Mouse (Mus musculus) MEL (cell line): Measurements from ENCODE around the gene Dpf2. TPM values are rescaled to one million over a fixed set of nuclear protein-coding genes. Genes with fewer than 3 reads are reported as not detected.

Source experiments
- DNase-seq: peaks from one replicate; pipeline ENCODE4 v3.0.0; 2011; ENCODE audit warnings: low read depth, low spot score
- H3K27ac ChIP-seq: 2 replicates; pipeline ENCODE4 v1.5.1; 2012; ENCODE audit warnings: low read depth, mild to moderate bottlenecking, control low read depth, low read length, moderate library complexity; ENCODE audit not compliant: control insufficient read depth
- H3K27me3 ChIP-seq, 2 experiments: fragments of 150-350 bp in 1 of 2; sonication (generic) in 1 of 2; 2 replicates each; pipeline ENCODE4 v1.6.1; 2012; ENCODE audit warnings: low read length in 2 of 2, mild to moderate bottlenecking in 2 of 2, improper control_type of control experiment in 1 of 2, moderate library complexity in 1 of 2; ENCODE audit not compliant: insufficient read depth in 2 of 2, control insufficient read depth in 1 of 2
- H3K36me3 ChIP-seq, 2 experiments: 2 replicates each; pipeline ENCODE4 v1.6.1; 2012 to 2014; ENCODE audit warnings: low read length in 2 of 2, improper control_type of control experiment in 1 of 2, inconsistent platforms in 1 of 2, mild to moderate bottlenecking in 1 of 2; ENCODE audit not compliant: insufficient read depth in 2 of 2, control insufficient read depth in 1 of 2
- H3K4me1 ChIP-seq, 2 experiments: fragments of 150-350 bp in 1 of 2; sonication (generic) in 1 of 2; 2 replicates each; pipeline ENCODE4 v1.6.1; 2012; ENCODE audit warnings: low read length in 2 of 2, improper control_type of control experiment in 1 of 2, mild to moderate bottlenecking in 1 of 2; ENCODE audit not compliant: insufficient read depth in 2 of 2, control insufficient read depth in 1 of 2
- H3K4me3 ChIP-seq, 2 experiments: fragments of 150-350 bp in 1 of 2; sonication (generic) in 1 of 2; 2 replicates each; pipeline ENCODE4 v1.5.1; 2012; ENCODE audit warnings: low read depth in 2 of 2, low read length in 2 of 2, mild to moderate bottlenecking in 2 of 2, moderate library complexity in 2 of 2, control low read depth in 1 of 2, improper control_type of control experiment in 1 of 2; ENCODE audit not compliant: control insufficient read depth in 1 of 2, insufficient read depth in 1 of 2
- H3K79me2 ChIP-seq: 2 replicates; pipeline ENCODE4 v1.6.1; 2012; ENCODE audit warnings: mild to moderate bottlenecking, low read length, moderate library complexity; ENCODE audit not compliant: control insufficient read depth, poor library complexity, insufficient read depth
- H3K9ac ChIP-seq: 2 replicates; pipeline ENCODE4 v1.6.1; 2012; ENCODE audit warnings: low read depth, mild to moderate bottlenecking, control low read depth, low read length, moderate library complexity; ENCODE audit not compliant: control insufficient read depth, poor library complexity, severe bottlenecking
- H3K9me3 ChIP-seq: fragments of 150-350 bp; sonication (generic); replicated peaks from 2 replicates; pipeline ENCODE4 v1.6.1; 2012; ENCODE audit warnings: mild to moderate bottlenecking, low read length, improper control_type of control experiment, moderate library complexity; ENCODE audit not compliant: insufficient read depth
- CHD1 ChIP-seq: IDR thresholded peaks from 2 replicates; pipeline ENCODE4 v1.6.1; 2012; ENCODE audit warnings: low read depth, mild to moderate bottlenecking, inconsistent platforms, low read length, improper control_type of control experiment
- CHD2 ChIP-seq: IDR thresholded peaks from 2 replicates; pipeline ENCODE4 v1.6.1; 2011; ENCODE audit warnings: low read length, improper control_type of control experiment
- CTCF ChIP-seq, 3 experiments: IDR thresholded peaks in 2 of 3; conservative IDR thresholded peaks in 1 of 3; 2 replicates each; pipeline ENCODE4 v1.5.1; 2011 to 2012; ENCODE audit warnings: low read length in 3 of 3, low read depth in 2 of 3, mild to moderate bottlenecking in 2 of 3, improper control_type of control experiment in 1 of 3, inconsistent platforms in 1 of 3, mixed read lengths in 1 of 3, moderate library complexity in 1 of 3; ENCODE audit not compliant: control insufficient read depth in 1 of 3, insufficient read depth in 1 of 3, poor library complexity in 1 of 3, severe bottlenecking in 1 of 3
- ELF1 ChIP-seq: IDR thresholded peaks from 2 replicates; pipeline ENCODE4 v1.6.1; 2014; ENCODE audit warnings: low read depth, mild to moderate bottlenecking, inconsistent platforms, low read length, improper control_type of control experiment, moderate library complexity
- EP300 ChIP-seq, 2 experiments: IDR thresholded peaks; 2 replicates each; pipeline ENCODE4 v1.6.1; 2011; ENCODE audit warnings: improper control_type of control experiment in 2 of 2, low read length in 2 of 2, low read depth in 1 of 2, mild to moderate bottlenecking in 1 of 2
- ETS1 ChIP-seq: IDR thresholded peaks from 2 replicates; pipeline ENCODE4 v1.6.1; 2012; ENCODE audit warnings: low read depth, mild to moderate bottlenecking, inconsistent platforms, low read length, improper control_type of control experiment, moderate library complexity
- GATA1 ChIP-seq: IDR thresholded peaks from 2 replicates; pipeline ENCODE4 v1.6.1; 2011; ENCODE audit warnings: low read depth, low read length, improper control_type of control experiment
- HCFC1 ChIP-seq: IDR thresholded peaks from 2 replicates; pipeline ENCODE4 v1.6.1; 2012; ENCODE audit warnings: low read depth, mild to moderate bottlenecking, inconsistent platforms, low read length, improper control_type of control experiment, moderate library complexity
- KAT2A ChIP-seq: conservative IDR thresholded peaks from 2 replicates; pipeline ENCODE4 v1.6.1; 2012; ENCODE audit warnings: low read depth, low read length, improper control_type of control experiment, inconsistent platforms
- MAFK ChIP-seq: IDR thresholded peaks from 2 replicates; pipeline ENCODE4 v1.6.1; 2011; ENCODE audit warnings: low read depth, mild to moderate bottlenecking, low read length, improper control_type of control experiment, borderline replicate concordance
- MAX ChIP-seq: IDR thresholded peaks from 2 replicates; pipeline ENCODE4 v1.6.1; 2011; ENCODE audit warnings: low read length, improper control_type of control experiment
- MAZ ChIP-seq: IDR thresholded peaks from 2 replicates; pipeline ENCODE4 v1.6.1; 2012; ENCODE audit warnings: low read depth, mild to moderate bottlenecking, inconsistent platforms, low read length, improper control_type of control experiment
- MEF2A ChIP-seq: IDR thresholded peaks from 2 replicates; pipeline ENCODE4 v1.6.1; 2014; ENCODE audit warnings: low read depth, mild to moderate bottlenecking, inconsistent platforms, low read length, improper control_type of control experiment; ENCODE audit not compliant: poor library complexity, insufficient replicate concordance, severe bottlenecking; ENCODE audit errors: extremely low read depth
- NELFE ChIP-seq: IDR thresholded peaks from 2 replicates; pipeline ENCODE4 v1.6.1; 2011; ENCODE audit warnings: low read depth, low read length, improper control_type of control experiment
- POLR2A ChIP-seq, 2 experiments: IDR thresholded peaks; 2 replicates each; pipeline ENCODE4 v1.6.1; 2011 to 2012; ENCODE audit warnings: low read length in 2 of 2, mild to moderate bottlenecking in 2 of 2, control low read depth in 1 of 2, improper control_type of control experiment in 1 of 2, low read depth in 1 of 2, moderate library complexity in 1 of 2; ENCODE audit not compliant: control insufficient read depth in 1 of 2, insufficient read depth in 1 of 2, poor library complexity in 1 of 2
- POLR2AphosphoS2 ChIP-seq: IDR thresholded peaks from 2 replicates; pipeline ENCODE4 v1.6.1; 2011; ENCODE audit warnings: low read length, improper control_type of control experiment
- POLR2AphosphoS5 ChIP-seq: IDR thresholded peaks from 2 replicates; pipeline ENCODE4 v1.6.1; 2012; ENCODE audit warnings: low read depth, borderline replicate concordance, mild to moderate bottlenecking, inconsistent platforms, low read length, moderate library complexity, mixed read lengths
- RCOR1 ChIP-seq: IDR thresholded peaks from 2 replicates; pipeline ENCODE4 v1.6.1; 2012; ENCODE audit warnings: low read depth, mild to moderate bottlenecking, inconsistent platforms, low read length, improper control_type of control experiment
- SIN3A ChIP-seq: IDR thresholded peaks from 2 replicates; pipeline ENCODE4 v1.6.1; 2012; ENCODE audit warnings: low read length, improper control_type of control experiment, inconsistent platforms
- SMC3 ChIP-seq: IDR thresholded peaks from 2 replicates; pipeline ENCODE4 v1.6.1; 2011; ENCODE audit warnings: low read depth, low read length, improper control_type of control experiment
- TCF12 ChIP-seq: IDR thresholded peaks from 2 replicates; pipeline ENCODE4 v1.6.1; 2014; ENCODE audit warnings: low read depth, mild to moderate bottlenecking, inconsistent platforms, low read length, improper control_type of control experiment, moderate library complexity
- USF1 ChIP-seq: IDR thresholded peaks from 2 replicates; pipeline ENCODE4 v1.6.1; 2014; ENCODE audit warnings: low read depth, mild to moderate bottlenecking, inconsistent platforms, low read length, improper control_type of control experiment, moderate library complexity
- USF2 ChIP-seq, 2 experiments: IDR thresholded peaks; 2 replicates each; pipeline ENCODE4 v1.6.1; 2011 to 2012; ENCODE audit warnings: improper control_type of control experiment in 2 of 2, low read length in 2 of 2, borderline replicate concordance in 1 of 2, inconsistent platforms in 1 of 2, low read depth in 1 of 2, mild to moderate bottlenecking in 1 of 2; ENCODE audit not compliant: insufficient read depth in 1 of 2
- ZC3H11A ChIP-seq: IDR thresholded peaks from 2 replicates; pipeline ENCODE4 v1.6.1; 2012; ENCODE audit warnings: low read depth, mild to moderate bottlenecking, inconsistent platforms, low read length, improper control_type of control experiment
- ZKSCAN1 ChIP-seq: IDR thresholded peaks from 2 replicates; pipeline ENCODE4 v1.6.1; 2012; ENCODE audit warnings: low read depth, mild to moderate bottlenecking, inconsistent platforms, low read length, improper control_type of control experiment, moderate library complexity
- ZMIZ1 ChIP-seq: IDR thresholded peaks from 2 replicates; pipeline ENCODE4 v1.6.1; 2012; ENCODE audit warnings: low read depth, mild to moderate bottlenecking, inconsistent platforms, low read length, improper control_type of control experiment, moderate library complexity
- ZNF384 ChIP-seq: IDR thresholded peaks from 2 replicates; pipeline ENCODE4 v1.6.1; 2012; ENCODE audit warnings: low read depth, mild to moderate bottlenecking, inconsistent platforms, low read length, improper control_type of control experiment
- polyA plus RNA-seq, 2 experiments: library from polyadenylated mRNA; stranded (reverse) in 1 of 2; unstranded in 1 of 2; fragments of >175 nt in 1 of 2; fragments of >200 nt in 1 of 2; gene quantifications; 2 replicates each; pipeline versions ENCODE4 v1.2.1 to v1.2.4; 2012; ENCODE audit warnings: low replicate concordance in 2 of 2, low read depth in 1 of 2; ENCODE audit not compliant: insufficient read length in 2 of 2, insufficient read depth in 1 of 2, missing spikeins in 1 of 2
- total RNA-seq: library from RNA; depleted of rRNA; stranded (reverse); fragments of 300-350 nt; gene quantifications from 2 replicates; pipeline ENCODE4 v1.2.3, GENCODE M21; 2012

Dpf2 gene
- total and polyA plus RNA-seq, 3 experiments, result 58.6 to 166 (median 133) TPM

GRCm38 (mm10) chr19:5872528-5872927 is 40.3 kb downstream of the Dpf2 start:
- Histone ChIP-seq H3K79me2 (peaks cover 6% of the 10 kb centered on the region; the same call in 1 of the 2 replicates), H3K9ac (no peak overlapping the region), H3K36me3 (peaks cover 0 to 11% of the 10 kb centered on the region in 2 experiments; a peak in 2 of 4 replicates), H3K27me3 (no peaks in the 10 kb centered on the region), H3K4me1 (peaks cover 2 to 16% of the 10 kb centered on the region in 2 experiments; a peak in 3 of 4 replicates), H3K4me3 (no peak overlapping the region), H3K9me3 (no peaks in the 10 kb centered on the region), H3K27ac (no peak overlapping the region)
- DNase-seq, result no peak
- no peak for TF ChIP-seq TCF12
- no peak for TF ChIP-seq POLR2AphosphoS2
- no peak for TF ChIP-seq HCFC1
- no peak for TF ChIP-seq POLR2A (IDR thresholded peaks at IDR 0.05; ENCODE audit: control insufficient read depth in 1 of 2, insufficient read depth in 1 of 2, low read depth in 1 of 2, low read length in 2 of 2, poor library complexity in 1 of 2)
- no peak for TF ChIP-seq POLR2AphosphoS5
- no peak for TF ChIP-seq RCOR1
- no peak for TF ChIP-seq CHD2
- TF ChIP-seq ZC3H11A, result no peak
- TF ChIP-seq USF2 (IDR thresholded peaks at IDR 0.05; ENCODE audit: borderline replicate concordance in 1 of 2, insufficient read depth in 1 of 2, low read depth in 1 of 2, low read length in 2 of 2), result no peak
- TF ChIP-seq USF1, result no peak
- no peak for TF ChIP-seq MAFK
- no peak for TF ChIP-seq ZNF384
- TF ChIP-seq CHD1, result no peak
- TF ChIP-seq MAX, result no peak
- TF ChIP-seq NELFE, result no peak

GRCm38 (mm10) chr19:5871683-5872082 is 41.1 kb downstream of the Dpf2 start:
- TF ChIP-seq KAT2A (no peak), MAZ (no peak), ELF1 (no peak), EP300 (IDR thresholded peaks at IDR 0.05; ENCODE audit: low read depth in 1 of 2, low read length in 2 of 2) (no peak), MEF2A (no peak), MAFK (no peak), SIN3A (no peak), GATA1 (no peak), SMC3 (no peak), CTCF (IDR thresholded peaks at IDR 0.05 in 2 of 3, conservative IDR thresholded peaks at IDR 0.05 in 1 of 3; ENCODE audit: control insufficient read depth in 1 of 3, insufficient read depth in 1 of 3, low read depth in 2 of 3, low read length in 3 of 3, poor library complexity in 1 of 3, severe bottlenecking in 1 of 3) (no peak), ZNF384 (no peak), ZKSCAN1 (no peak), ZMIZ1 (no peak), ETS1 (no peak)
- peaks cover 6% of the 10 kb centered on the region; the same call in 1 of the 2 replicates for H3K79me2 ChIP-seq
- H3K4me3 ChIP-seq, result no peak overlapping the region
- no peak for DNase-seq
- no peak overlapping the region for H3K27ac ChIP-seq
- H3K4me1 ChIP-seq, result peaks cover 2 to 9% of the 10 kb centered on the region in 2 experiments; a peak in 3 of 4 replicates
- H3K9me3 ChIP-seq, result no peaks in the 10 kb centered on the region
- H3K27me3 ChIP-seq, result no peaks in the 10 kb centered on the region
- no peak overlapping the region for H3K9ac ChIP-seq
- peaks cover 0 to 7% of the 10 kb centered on the region in 2 experiments; a peak in 2 of 4 replicates for H3K36me3 ChIP-seq
